In genomic region chr4:54613611-54614010, GRCm38 (mm10) we compare ENCODE assay signal across 18 mouse cellular contexts.
DNase-seq lines count a peak whose midpoint lies in the region; ATAC-seq and TF ChIP-seq lines count a peak whose summit lies in the region.
"Had no signal": no experiment of that assay in that cellular context is flagged by ENCODE, and none has a peak within 500 bp of the region (broad histone marks: within the 10 kb centered on the region; RNA-seq: fewer than 3 reads in every experiment).

No protein-coding gene starts in this region.

- H3K4me3 ChIP-seq in gastrocnemius, adult 2 months: no peak overlapping the region
- no peak overlapping the region for H3K4me3 ChIP-seq in forebrain, embryonic 14.5 days (ENCODE audit: low read depth, low read length)
- H3K4me3 ChIP-seq: embryonic facial prominence, embryonic 13.5 days; hindbrain, embryonic 15.5 days; limb, embryonic 12.5 days; liver, embryonic 15.5 days; myocyte had no signal

- H3K4me1 ChIP-seq in forebrain, embryonic 14.5 days (ENCODE audit: control insufficient read depth, insufficient read depth, low read length): peaks cover 11% of the 10 kb centered on the region
- H3K4me1 ChIP-seq: limb, embryonic 12.5 days; liver, embryonic 15.5 days had no signal

- H3K27ac ChIP-seq in gastrocnemius, adult 2 months: peak overlapping the region; percentile 80
- peak overlapping the region; percentile 65; the same call in 1 of the 2 replicates for H3K27ac ChIP-seq in forebrain, embryonic 14.5 days (ENCODE audit: low read depth, low read length)
- H3K27ac ChIP-seq: embryonic facial prominence, embryonic 13.5 days; hindbrain, embryonic 15.5 days; limb, embryonic 12.5 days; liver, embryonic 15.5 days; macrophage had no signal

- intact Hi-C loops in gastrocnemius, adult 2 months (cut with DNase I): loop anchor here (5.0 kb wide), 1 partner anchor 99 kb away; no protein-coding TSS in a partner anchor

- in situ Hi-C loops in Patski (cut with MboI; ENCODE audit: low pct_unique_long_range_greater_than_20kb): no loop called here

- peak; percentile 35 for DNase-seq in gastrocnemius, adult 2 months
- DNase-seq in gastrocnemius, postnatal 10 days: no peak
- no peak for DNase-seq in Patski (ENCODE audit: low read depth, low spot score)
- DNase-seq in forebrain, embryonic 14.5 days (ENCODE audit: low spot score): no peak
- peak; percentile 29 for DNase-seq in kidney, postnatal 10 days
- DNase-seq in Muller cell, postnatal 12 days (ENCODE audit: inconsistent ontology term): no peak
- no peak for DNase-seq in layer of hippocampus, adult 11-12 months (ENCODE audit: low spot score)
- DNase-seq in urinary bladder, postnatal 25 days (ENCODE audit: low spot score): no peak
- DNase-seq: adrenal gland, postnatal 10 days; B cell, adult 2 months; cerebellum, adult 9-11 months; spleen, adult 18-20 months had no signal

- no peak overlapping the region for H3K9ac ChIP-seq in forebrain, embryonic 14.5 days (ENCODE audit: low read length)
- H3K9ac ChIP-seq: embryonic facial prominence, embryonic 13.5 days; hindbrain, embryonic 15.5 days; limb, embryonic 12.5 days; liver, embryonic 15.5 days had no signal

- no peaks in the 10 kb centered on the region for H3K36me3 ChIP-seq in forebrain, embryonic 14.5 days (ENCODE audit: control insufficient read depth, insufficient read depth, low read length)
- H3K36me3 ChIP-seq: embryonic facial prominence, embryonic 13.5 days; hindbrain, embryonic 15.5 days; limb, embryonic 12.5 days; liver, embryonic 15.5 days had no signal

- CTCF ChIA-PET in Patski (lab: Charles Lee): interaction anchor here (1.0 kb wide), 1 partner anchor 16 kb away, joined by 3 read pairs; no protein-coding TSS in a partner anchor

- TF ChIP-seq CTCF in gastrocnemius, adult 2 months (IDR thresholded peaks at IDR 0.05): no peak
- no peak for TF ChIP-seq CTCF in Patski (IDR thresholded peaks at IDR 0.05)

- POLR2A ChIA-PET in Patski (lab: Charles Lee): no interaction called here

- H3K9me3 ChIP-seq in forebrain, embryonic 14.5 days (replicated peaks; ENCODE audit: control insufficient read depth, low read length): no peaks in the 10 kb centered on the region
- H3K9me3 ChIP-seq: embryonic facial prominence, embryonic 13.5 days; hindbrain, embryonic 15.5 days; limb, embryonic 12.5 days; liver, embryonic 15.5 days had no signal

- H3K27me3 ChIP-seq in Patski: no peaks in the 10 kb centered on the region
- no peaks in the 10 kb centered on the region for H3K27me3 ChIP-seq in forebrain, embryonic 14.5 days (replicated peaks; ENCODE audit: control insufficient read depth, insufficient read depth, low read length)
- H3K27me3 ChIP-seq: embryonic facial prominence, embryonic 13.5 days; hindbrain, embryonic 15.5 days; limb, embryonic 12.5 days; liver, embryonic 15.5 days had no signal

- WGBS in forebrain, embryonic 14.5 days: 14% methylated on average over 2 of the region's 2 CpGs

- H3K4me2 ChIP-seq in forebrain, embryonic 14.5 days (ENCODE audit: low read length): no peak overlapping the region
- H3K4me2 ChIP-seq: embryonic facial prominence, embryonic 13.5 days; hindbrain, embryonic 15.5 days; limb, embryonic 12.5 days; liver, embryonic 15.5 days had no signal

- ATAC-seq in Patski: peak; percentile 17
- no peak for ATAC-seq in forebrain, embryonic 14.5 days

Comparison
In these comparisons a context has a peak if more than half of its experiments do, and no peak if none do; other contexts are left out.
1. DNase-seq: peak in gastrocnemius, adult 2 months (single experiment) and kidney, postnatal 10 days (single experiment); none in gastrocnemius, postnatal 10 days (single experiment), Patski (single experiment), forebrain, embryonic 14.5 days (single experiment), Muller cell, postnatal 12 days (single experiment), layer of hippocampus, adult 11-12 months (single experiment) and urinary bladder, postnatal 25 days (single experiment).